Mouse (Mus musculus) lung, embryonic 14.5 days (tissue): ENCODE measurements at regions not wholly inside any gene's neighbourhood (a gene's known extent, or its start where the extent isn't known, plus 50 kb on each side); places are given as distances from the start of the nearest gene placed in this dataset.

ENCODE experiments used
- ATAC-seq: fragments of 200-750 bp; cut with Nextera tagmentation; 2 replicates; pipeline ENCODE4 v1.8.0; 2017; ENCODE audit warnings: mild to moderate bottlenecking, moderate TSS enrichment, moderate library complexity; ENCODE audit not compliant: insufficient read depth
- DNase-seq: peaks from one replicate; pipeline ENCODE4 v3.0.0-alpha.2; 2015
- H3K27ac ChIP-seq: fragments of 300-500 bp; sonication (generic); 2 replicates; pipeline ENCODE4 v1.5.1; 2014; ENCODE audit warnings: low read depth, mild to moderate bottlenecking, moderate library complexity
- H3K27me3 ChIP-seq: fragments of 300-500 bp; sonication (generic); 2 replicates; pipeline ENCODE4 v1.6.1; 2014; ENCODE audit warnings: low read length, control low read depth; ENCODE audit not compliant: insufficient read depth
- H3K36me3 ChIP-seq: fragments of 300-500 bp; sonication (generic); 2 replicates; pipeline ENCODE4 v1.6.1; 2014; ENCODE audit warnings: control low read depth; ENCODE audit not compliant: insufficient read depth
- H3K4me1 ChIP-seq: fragments of 300-500 bp; sonication (generic); 2 replicates; pipeline ENCODE4 v1.6.1; 2014; ENCODE audit warnings: antibody characterized with exemption, control low read depth; ENCODE audit not compliant: insufficient read depth
- H3K4me2 ChIP-seq: fragments of 300-500 bp; sonication (generic); 2 replicates; pipeline ENCODE4 v1.6.1; 2014; ENCODE audit warnings: mild to moderate bottlenecking
- H3K4me3 ChIP-seq: fragments of 300-500 bp; sonication (generic); 2 replicates; pipeline ENCODE4 v1.5.1; 2014; ENCODE audit warnings: low read depth, low read length
- H3K9ac ChIP-seq: fragments of 300-500 bp; sonication (generic); 2 replicates; pipeline ENCODE4 v1.6.1; 2014
- H3K9me3 ChIP-seq: fragments of 300-500 bp; sonication (generic); 2 replicates; pipeline ENCODE4 v1.6.1; 2016; ENCODE audit warnings: low read depth, low read length, control low read depth
- CTCF ChIP-seq: IDR thresholded peaks from 2 replicates; pipeline ENCODE4 v1.5.1; 2016; ENCODE audit warnings: antibody characterized with exemption, low read depth
- WGBS: fragments of 180-500 bp; shearing (Covaris S2); extraction: QIAGEN DNeasy Blood & Tissue Kit; methylation state at CpG from one replicate; pipeline ENCODE4 v1.1.7; 2014; 5-methylcytosine and 5-hydroxymethylcytosine counted together

- H3K9ac ChIP-seq: no peak overlapping the region; the same call in 1 of the 2 replicates
Observed at GRCm38 (mm10) chr5:111578977-111579727, 154.6 kb upstream of the Gm26897 start.

GRCm38 (mm10) chr5:111580870-111581771 lies 152.6 kb upstream of the Gm26897 start:
- Histone ChIP-seq H3K36me3 (no peaks in the 10 kb centered on the region), H3K27ac (peak overlapping the region; percentile 46; the same call in 1 of the 2 replicates), H3K9me3 (no peaks in the 10 kb centered on the region), H3K4me1 (peaks cover 27% of the 10 kb centered on the region), H3K27me3 (no peaks in the 10 kb centered on the region), H3K4me3 (peak overlapping the region; percentile 19), H3K9ac (peak overlapping the region; percentile 29), H3K4me2 (peak overlapping the region; percentile 57)
- ATAC-seq (peak; percentile 39), DNase-seq (peak; percentile 86)
- no peak for TF ChIP-seq CTCF
- WGBS: 6% methylated on average over 31 of the region's 31 CpGs

More at GRCm38 (mm10) chr5:111578977-111579727, 154.6 kb upstream of the Gm26897 start:
- no peak overlapping the region for H3K4me2 ChIP-seq
- no peaks in the 10 kb centered on the region for H3K9me3 ChIP-seq
- peak overlapping the region; percentile 68 for H3K27ac ChIP-seq
- 14% methylated on average over 12 of the region's 12 CpGs for WGBS
- H3K4me1 ChIP-seq: peaks cover 32% of the 10 kb centered on the region
- DNase-seq: peak; percentile 68
- no peak overlapping the region for H3K4me3 ChIP-seq
- H3K36me3 ChIP-seq: no peaks in the 10 kb centered on the region
- H3K27me3 ChIP-seq: no peaks in the 10 kb centered on the region
- peak; percentile 12; the same call in 1 of the 2 replicates for ATAC-seq
- no peak for TF ChIP-seq CTCF

GRCm38 (mm10) chr5:111582004-111582403 lies 151.7 kb upstream of the Gm26897 start:
- peak; percentile 30; the same call in 1 of the 2 replicates for TF ChIP-seq CTCF
- Histone ChIP-seq H3K4me3 (no peak overlapping the region; the same call in 1 of the 2 replicates), H3K4me2 (peak overlapping the region; percentile 57), H3K27me3 (no peaks in the 10 kb centered on the region), H3K4me1 (peaks cover 23% of the 10 kb centered on the region), H3K9ac (peak overlapping the region; percentile 29; the same call in 1 of the 2 replicates), H3K27ac (no peak overlapping the region), H3K36me3 (no peaks in the 10 kb centered on the region), H3K9me3 (no peaks in the 10 kb centered on the region)
- DNase-seq (no peak), ATAC-seq (no peak)
- 32% methylated on average over 9 of the region's 9 CpGs for WGBS

GRCm38 (mm10) chr5:111590619-111591081 lies 143.1 kb upstream of the Gm26897 start:
- Histone ChIP-seq H3K27me3 (no peaks in the 10 kb centered on the region), H3K9ac (no peak overlapping the region), H3K36me3 (no peaks in the 10 kb centered on the region), H3K4me3 (no peak overlapping the region), H3K4me1 (0 out of 2 replicates have a peak, but pooled peaks cover 3% of the 10 kb centered on the region), H3K9me3 (no peaks in the 10 kb centered on the region), H3K27ac (peak overlapping the region; percentile 4; the same call in 1 of the 2 replicates), H3K4me2 (no peak overlapping the region)
- ATAC-seq (peak; percentile 74), DNase-seq (peak; percentile 63)
- TF ChIP-seq CTCF: no peak
- WGBS: 3% methylated on average over 4 of the region's 4 CpGs

GRCm38 (mm10) chr5:111592807-111593206 lies 140.9 kb upstream of the Gm26897 start:
- no peak overlapping the region for H3K9ac ChIP-seq
- WGBS: 63% methylated on average over 4 of the region's 4 CpGs
- no peak for ATAC-seq
- no peak for TF ChIP-seq CTCF
- H3K9me3 ChIP-seq: no peaks in the 10 kb centered on the region
- H3K36me3 ChIP-seq: no peaks in the 10 kb centered on the region
- peaks cover 4% of the 10 kb centered on the region; the same call in 1 of the 2 replicates for H3K4me1 ChIP-seq
- no peaks in the 10 kb centered on the region for H3K27me3 ChIP-seq
- no peak overlapping the region for H3K4me2 ChIP-seq
- H3K4me3 ChIP-seq: no peak overlapping the region
- no peak overlapping the region for H3K27ac ChIP-seq
- no peak for DNase-seq

- Histone ChIP-seq H3K27ac (no peak overlapping the region), H3K4me2 (no peak overlapping the region), H3K9me3 (no peaks in the 10 kb centered on the region), H3K27me3 (no peaks in the 10 kb centered on the region), H3K36me3 (no peaks in the 10 kb centered on the region), H3K4me1 (peaks cover 8% of the 10 kb centered on the region; the same call in 1 of the 2 replicates), H3K9ac (no peak overlapping the region), H3K4me3 (no peak overlapping the region)
- WGBS: 70% methylated on average over 5 of the region's 5 CpGs
- no peak for ATAC-seq
- no peak for TF ChIP-seq CTCF
- DNase-seq: no peak
Observed at GRCm38 (mm10) chr5:111594111-111594510, 139.6 kb upstream of the Gm26897 start.
